Mouse (Mus musculus): ENCODE measurements around the gene Klrb1. TPM values are rescaled to one million over a fixed set of nuclear protein-coding genes. Genes with fewer than 3 reads are reported as not detected.
"Not testable (repeated sequence)": the region's sequence is repeated elsewhere in the genome, so short reads cannot be mapped to it uniquely, and the experiment has no call there.

The Klrb1 gene
- total RNA-seq (2021), result not detected
- long read RNA-seq, experiment 1, result 0 reads
- long read RNA-seq, experiment 2, result 0 reads

- no peak for DNase-seq
These were observed at the start of gene Klrb1 for GRCm38 (mm10) chr6:128722959-128723358. Klrb1 (minus strand) TSS chr6:128723059.

GRCm38 (mm10) chr6:128769481-128770253, 46.8 kb upstream of the Klrb1 start:
- DNase-seq, result no peak

GRCm38 (mm10) chr6:128768047-128768446, 45.2 kb upstream of the Klrb1 start:
- DNase-seq, result no peak

- DNase-seq, result peak; percentile 29
These were observed 43.8 kb upstream of the Klrb1 start for GRCm38 (mm10) chr6:128766486-128767254.

- DNase-seq, result no peak
These were observed 42.4 kb upstream of the Klrb1 start for GRCm38 (mm10) chr6:128765211-128765610.

- DNase-seq, result no peak
These were observed 41.7 kb upstream of the Klrb1 start for GRCm38 (mm10) chr6:128764598-128764997.

GRCm38 (mm10) chr6:128763736-128764523, 41.1 kb upstream of the Klrb1 start:
- DNase-seq, result peak; percentile 94

GRCm38 (mm10) chr6:128762892-128763670, 40.2 kb upstream of the Klrb1 start:
- DNase-seq, result not testable (repeated sequence)

GRCm38 (mm10) chr6:128761144-128761540, 38.3 kb upstream of the Klrb1 start:
- DNase-seq, result no peak

- DNase-seq, result peak; percentile 74
These were observed 37.7 kb upstream of the Klrb1 start for GRCm38 (mm10) chr6:128760416-128761143.

- peak; percentile 80 for DNase-seq
These were observed 37.2 kb upstream of the Klrb1 start for GRCm38 (mm10) chr6:128760016-128760415.

- DNase-seq, result no peak
These were observed 36.5 kb upstream of the Klrb1 start for GRCm38 (mm10) chr6:128759221-128759950.

GRCm38 (mm10) chr6:128755402-128755763, 32.5 kb upstream of the Klrb1 start:
- DNase-seq, result not testable (repeated sequence)

- not testable (repeated sequence) for DNase-seq
These were observed 32.0 kb upstream of the Klrb1 start for GRCm38 (mm10) chr6:128754748-128755401.

GRCm38 (mm10) chr6:128754265-128754664, 31.4 kb upstream of the Klrb1 start:
- DNase-seq, result not testable (repeated sequence)

- peak; percentile 52 for DNase-seq
These were observed 30.9 kb upstream of the Klrb1 start for GRCm38 (mm10) chr6:128753610-128754224.

- not testable (repeated sequence) for DNase-seq
These were observed 24.1 kb upstream of the Klrb1 start for GRCm38 (mm10) chr6:128747006-128747405.

- no peak for DNase-seq
These were observed 14.6 kb upstream of the Klrb1 start for GRCm38 (mm10) chr6:128737445-128737844.

- no peak for DNase-seq
These were observed 13.2 kb upstream of the Klrb1 start for GRCm38 (mm10) chr6:128736100-128736499.

All from gastrocnemius, postnatal 25 days (tissue).